Mouse (Mus musculus): ENCODE measurements at regions not wholly inside any gene's neighbourhood (a gene's known extent, or its start where the extent isn't known, plus 50 kb on each side); places are given as distances from the start of the nearest gene placed in this dataset.

- no peaks in the 10 kb centered on the region for H3K4me1 ChIP-seq (ENCODE audit: control insufficient read depth in 1 of 2, insufficient read depth in 2 of 2, low read length in 2 of 2)
- no peak overlapping the region for H3K27ac ChIP-seq (ENCODE audit: control insufficient read depth, low read depth, low read length)
- TF ChIP-seq ETS1 (IDR thresholded peaks at IDR 0.05; ENCODE audit: low read depth, low read length) (no peak), MYB (IDR thresholded peaks at IDR 0.05; ENCODE audit: low read depth, low read length) (no peak), JUND (IDR thresholded peaks at IDR 0.05; ENCODE audit: low read depth, low read length) (no peak)
- no peaks in the 10 kb centered on the region for H3K9me3 ChIP-seq (replicated peaks; ENCODE audit: insufficient read depth, low read length)
- no peaks in the 10 kb centered on the region for H3K36me3 ChIP-seq (ENCODE audit: control insufficient read depth in 1 of 2, insufficient read depth in 2 of 2, low read length in 2 of 2)
- DNase-seq (ENCODE audit: low read depth, low spot score): no peak
- no peak overlapping the region for H3K9ac ChIP-seq (ENCODE audit: control insufficient read depth, low read depth, low read length, poor library complexity, severe bottlenecking)
- no peak overlapping the region for H3K4me3 ChIP-seq (ENCODE audit: control insufficient read depth in 1 of 2, insufficient read depth in 1 of 2, low read depth in 2 of 2, low read length in 2 of 2)
- no peaks in the 10 kb centered on the region for H3K27me3 ChIP-seq (ENCODE audit: control insufficient read depth in 1 of 2, insufficient read depth in 2 of 2, low read length in 2 of 2)
- no peaks in the 10 kb centered on the region for H3K79me2 ChIP-seq (ENCODE audit: control insufficient read depth, insufficient read depth, low read length, poor library complexity)
These were observed 972.7 kb downstream of the Slc16a7 start for GRCm38 (mm10) chr10:124416531-124416930.

GRCm38 (mm10) chr10:124423418-124423817 lies 965.8 kb downstream of the Slc16a7 start:
- H3K27ac ChIP-seq (ENCODE audit: control insufficient read depth, low read depth, low read length): no peak overlapping the region
- no peak overlapping the region for H3K4me3 ChIP-seq (ENCODE audit: control insufficient read depth in 1 of 2, insufficient read depth in 1 of 2, low read depth in 2 of 2, low read length in 2 of 2)
- H3K36me3 ChIP-seq (ENCODE audit: control insufficient read depth in 1 of 2, insufficient read depth in 2 of 2, low read length in 2 of 2): no peaks in the 10 kb centered on the region
- DNase-seq (ENCODE audit: low read depth, low spot score): no peak
- H3K9ac ChIP-seq (ENCODE audit: control insufficient read depth, low read depth, low read length, poor library complexity, severe bottlenecking): no peak overlapping the region
- no peaks in the 10 kb centered on the region for H3K9me3 ChIP-seq (replicated peaks; ENCODE audit: insufficient read depth, low read length)
- H3K27me3 ChIP-seq (ENCODE audit: control insufficient read depth in 1 of 2, insufficient read depth in 2 of 2, low read length in 2 of 2): no peaks in the 10 kb centered on the region
- no peaks in the 10 kb centered on the region for H3K79me2 ChIP-seq (ENCODE audit: control insufficient read depth, insufficient read depth, low read length, poor library complexity)
- TF ChIP-seq MAZ (IDR thresholded peaks at IDR 0.05; ENCODE audit: low read depth, low read length) (no peak), MYC (IDR thresholded peaks at IDR 0.05; ENCODE audit: low read depth, low read length) (no peak), MAFK (IDR thresholded peaks at IDR 0.05; ENCODE audit: borderline replicate concordance, low read depth, low read length) (no peak), USF1 (IDR thresholded peaks at IDR 0.05; ENCODE audit: low read depth, low read length) (no peak), BHLHE40 (IDR thresholded peaks at IDR 0.05; ENCODE audit: borderline replicate concordance, low read depth, low read length) (no peak), POLR2AphosphoS5 (IDR thresholded peaks at IDR 0.05; ENCODE audit: borderline replicate concordance, low read depth, low read length) (no peak), RAD21 (IDR thresholded peaks at IDR 0.05; ENCODE audit: low read depth, low read length) (no peak), ZNF384 (IDR thresholded peaks at IDR 0.05; ENCODE audit: low read depth, low read length) (no peak), POLR2AphosphoS2 (IDR thresholded peaks at IDR 0.05; ENCODE audit: low read length) (no peak), ETS1 (IDR thresholded peaks at IDR 0.05; ENCODE audit: low read depth, low read length) (no peak), RCOR1 (IDR thresholded peaks at IDR 0.05; ENCODE audit: low read depth, low read length) (no peak), ZMIZ1 (IDR thresholded peaks at IDR 0.05; ENCODE audit: low read depth, low read length) (no peak), GABPA (IDR thresholded peaks at IDR 0.05; ENCODE audit: low read depth, low read length) (no peak), SIN3A (IDR thresholded peaks at IDR 0.05; ENCODE audit: low read length) (no peak)
- H3K4me1 ChIP-seq (ENCODE audit: control insufficient read depth in 1 of 2, insufficient read depth in 2 of 2, low read length in 2 of 2): no peaks in the 10 kb centered on the region
